Comparison of ENCODE assay signal across 31 mouse cellular contexts in the genomic region with DNA sequence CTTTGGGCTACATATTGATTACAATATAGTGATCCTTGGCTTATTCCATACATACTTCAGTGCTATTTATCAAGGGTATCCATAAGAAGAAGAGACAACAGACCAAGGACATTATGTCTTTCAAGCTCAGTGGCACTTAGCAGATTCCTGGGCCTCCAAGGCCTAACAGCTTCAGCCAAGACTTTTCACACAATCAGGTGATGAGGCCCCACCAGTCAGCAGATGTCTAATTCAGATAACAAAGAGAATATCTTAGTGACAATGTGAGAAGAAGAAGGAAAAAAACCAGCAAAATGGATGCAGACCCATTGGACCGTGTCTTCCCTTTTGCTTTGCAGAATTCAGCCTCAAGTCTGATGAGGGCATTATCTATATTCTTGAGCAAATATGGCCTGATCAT.
A peak's percentile ranks its signal among the peaks of the same experiment; 100 is the strongest.
DNase-seq lines count a peak whose midpoint lies in the region; ATAC-seq and TF ChIP-seq lines count a peak whose summit lies in the region.
"Had no signal": no experiment of that assay in that cellular context is flagged by ENCODE, and none has a peak within 500 bp of the region (broad histone marks: within the 10 kb centered on the region; RNA-seq: fewer than 3 reads in every experiment).

No protein-coding gene starts in this region.

- H3K27ac ChIP-seq in liver, embryonic 12.5 days: peak overlapping the region; percentile 22; the same call in 1 of the 2 replicates
- H3K27ac ChIP-seq in liver, postnatal 0 days (ENCODE audit: low read depth): no peak overlapping the region
- H3K27ac ChIP-seq: embryonic facial prominence, embryonic 13.5 days; forebrain, embryonic 13.5 days; hindbrain, embryonic 13.5 days; neural tube, embryonic 15.5 days; stomach, postnatal 0 days had no signal

- H3K4me2 ChIP-seq in liver, embryonic 12.5 days: peak overlapping the region; percentile 42
- peak overlapping the region; percentile 20; the same call in 1 of the 2 replicates for H3K4me2 ChIP-seq in liver, postnatal 0 days (ENCODE audit: low read depth, low read length)
- H3K4me2 ChIP-seq: embryonic facial prominence, embryonic 13.5 days; forebrain, embryonic 13.5 days; heart, embryonic 11.5 days; hindbrain, embryonic 13.5 days; neural tube, embryonic 15.5 days had no signal

- 0 out of 2 replicates have a peak, but pooled peaks cover 3% of the 10 kb centered on the region for H3K27me3 ChIP-seq in G1E (ENCODE audit: insufficient read depth, low read length)
- no peaks in the 10 kb centered on the region for H3K27me3 ChIP-seq in liver, embryonic 12.5 days (replicated peaks)
- no peaks in the 10 kb centered on the region for H3K27me3 ChIP-seq in liver, postnatal 0 days (ENCODE audit: insufficient read depth, low read length)
- H3K27me3 ChIP-seq: forebrain, embryonic 13.5 days; neural tube, embryonic 15.5 days had no signal

- peak; percentile 61 for ATAC-seq in G1E (ENCODE audit: extremely low read depth, insufficient number of reproducible peaks, low FRiP score, poor library complexity, severe bottlenecking)
- ATAC-seq in liver, embryonic 12.5 days: peak; percentile 83
- ATAC-seq in liver, postnatal 0 days: peak; percentile 62
- no peak for ATAC-seq in cerebellum, adult (ENCODE audit: insufficient number of reproducible peaks, low FRiP score, low TSS enrichment)
- ATAC-seq: forebrain, embryonic 13.5 days; intestine, postnatal 0 days had no signal

- H3K36me3 ChIP-seq in G1E (replicated peaks): no peaks in the 10 kb centered on the region
- no peaks in the 10 kb centered on the region for H3K36me3 ChIP-seq in liver, embryonic 12.5 days
- H3K36me3 ChIP-seq in liver, postnatal 0 days (replicated peaks; ENCODE audit: insufficient read depth, low read length): no peaks in the 10 kb centered on the region
- H3K36me3 ChIP-seq: embryonic facial prominence, embryonic 13.5 days; hindbrain, embryonic 13.5 days; neural tube, embryonic 15.5 days had no signal

- TF ChIP-seq CTCF in G1E (IDR thresholded peaks at IDR 0.05; ENCODE audit: low read depth, low read length): no peak
- TF ChIP-seq CTCF in liver, postnatal 0 days (IDR thresholded peaks at IDR 0.05; ENCODE audit: low read depth): no peak

- no peaks in the 10 kb centered on the region for H3K9me3 ChIP-seq in G1E (replicated peaks)
- no peaks in the 10 kb centered on the region for H3K9me3 ChIP-seq in liver, embryonic 12.5 days (replicated peaks)
- H3K9me3 ChIP-seq in liver, postnatal 0 days (ENCODE audit: low read length): no peaks in the 10 kb centered on the region
- H3K9me3 ChIP-seq: embryonic facial prominence, embryonic 13.5 days; forebrain, embryonic 13.5 days; hindbrain, embryonic 13.5 days; neural tube, embryonic 15.5 days had no signal

- no peak for DNase-seq in G1E (ENCODE audit: low spot score)
- peak; percentile 67 for DNase-seq in c-Kit-positive CD71-positive TER-119-positive erythroid progenitor cells, embryonic 14.5 days (ENCODE audit: low spot score)
- no peak for DNase-seq in liver, postnatal 0 days
- DNase-seq in ovary, postnatal 14 days (ENCODE audit: low spot score): no peak
- no peak for DNase-seq in left cerebral cortex, adult 11 months (ENCODE audit: low spot score)
- DNase-seq: adrenal gland, adult 2 months; adrenal gland, postnatal 36 days; cerebellum, adult 18-20 months; cerebellum, postnatal 10 days; gastrocnemius, postnatal 14 days; heart, adult 18-20 months; heart, postnatal 36 days; kidney, adult 9 months; kidney, postnatal 10 days; layer of hippocampus, adult 9-11 months; lung, postnatal 36 days; midbrain, embryonic 14.5 days; right cerebral cortex, postnatal 25 days; spleen, adult 18-20 months; thymus, adult 18-20 months; thymus, postnatal 25 days had no signal

- peak; percentile 67; the same call in 1 of the 2 replicates for TF ChIP-seq EP300 in liver, postnatal 0 days (IDR thresholded peaks at IDR 0.05; ENCODE audit: low read depth)

- no peak overlapping the region for H3K4me3 ChIP-seq in G1E (ENCODE audit: low read depth, low read length)
- no peak overlapping the region for H3K4me3 ChIP-seq in liver, embryonic 12.5 days
- H3K4me3 ChIP-seq in liver, postnatal 0 days (ENCODE audit: low read depth, low read length): no peak overlapping the region
- H3K4me3 ChIP-seq: embryonic facial prominence, embryonic 13.5 days; erythroblast, embryonic 14.5 days; forebrain, embryonic 13.5 days; hindbrain, embryonic 13.5 days; neural tube, embryonic 15.5 days had no signal

- H3K4me1 ChIP-seq in G1E (ENCODE audit: insufficient read depth, low read depth, low read length): peaks cover 51% of the 10 kb centered on the region
- H3K4me1 ChIP-seq in liver, embryonic 12.5 days: peaks cover 57% of the 10 kb centered on the region
- peaks cover 6% of the 10 kb centered on the region; the same call in 1 of the 2 replicates for H3K4me1 ChIP-seq in liver, postnatal 0 days (ENCODE audit: insufficient read depth)
- H3K4me1 ChIP-seq: hindbrain, embryonic 13.5 days; neural tube, embryonic 15.5 days had no signal

- 55% methylated on average over 1 of the region's 1 CpGs for WGBS in liver, embryonic 12.5 days (ENCODE audit: insufficient replicate concordance)
- 54% methylated on average over 1 of the region's 1 CpGs for WGBS in liver, postnatal 0 days (ENCODE audit: insufficient replicate concordance)

- H3K9ac ChIP-seq in liver, embryonic 12.5 days: 0 out of 2 replicates have a peak overlapping the region, but pooled peaks have one; percentile 9
- no peak overlapping the region for H3K9ac ChIP-seq in liver, postnatal 0 days (replicated peaks)
- H3K9ac ChIP-seq: embryonic facial prominence, embryonic 13.5 days; forebrain, embryonic 13.5 days; hindbrain, embryonic 13.5 days; neural tube, embryonic 15.5 days had no signal
